Mouse (Mus musculus): ENCODE results near the gene Dpp6.

Gene Dpp6

DNA sequence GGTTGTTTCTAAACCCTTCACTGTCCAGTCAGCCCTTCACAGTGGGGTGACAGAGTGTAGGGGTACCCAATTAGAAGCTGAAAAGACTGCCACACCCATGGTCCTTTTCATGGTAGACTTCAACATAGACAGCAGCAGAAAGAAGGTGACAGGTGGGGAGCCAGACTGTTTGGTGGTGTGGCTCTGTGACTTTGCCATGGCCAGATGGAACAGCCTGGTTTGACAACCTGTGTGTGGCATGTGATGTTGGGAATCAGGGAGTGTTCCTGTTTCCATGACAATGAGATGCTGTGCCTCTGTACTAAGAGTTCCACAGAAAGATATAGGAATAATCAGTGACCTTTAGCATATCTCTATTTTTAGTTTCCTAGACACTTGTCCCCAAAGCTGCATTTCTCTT, 386.1 kb downstream of the Dpp6 start:
- no peak for DNase-seq (ENCODE audit: low spot score)

DNA sequence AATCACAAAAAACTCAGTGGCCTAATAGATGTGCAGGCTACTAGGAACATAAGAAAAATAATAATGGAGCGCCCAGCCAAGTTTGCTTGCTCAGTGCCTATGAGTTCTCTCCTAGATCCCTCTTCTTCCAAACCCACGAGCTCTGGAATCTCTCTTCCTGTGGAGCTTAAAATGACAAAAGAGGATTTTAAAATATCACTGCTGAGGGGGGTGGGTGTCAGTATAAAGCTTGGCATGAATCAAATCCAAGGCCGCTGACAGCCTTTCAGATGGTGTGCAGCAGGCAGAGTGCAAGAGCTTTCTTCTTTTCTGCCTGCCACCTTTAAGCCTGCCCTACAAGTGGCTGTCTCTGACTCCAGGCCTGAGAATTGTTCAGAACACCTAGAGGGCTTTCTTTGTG, 387.7 kb downstream of the Dpp6 start:
- DNase-seq (ENCODE audit: low spot score): no peak

DNA sequence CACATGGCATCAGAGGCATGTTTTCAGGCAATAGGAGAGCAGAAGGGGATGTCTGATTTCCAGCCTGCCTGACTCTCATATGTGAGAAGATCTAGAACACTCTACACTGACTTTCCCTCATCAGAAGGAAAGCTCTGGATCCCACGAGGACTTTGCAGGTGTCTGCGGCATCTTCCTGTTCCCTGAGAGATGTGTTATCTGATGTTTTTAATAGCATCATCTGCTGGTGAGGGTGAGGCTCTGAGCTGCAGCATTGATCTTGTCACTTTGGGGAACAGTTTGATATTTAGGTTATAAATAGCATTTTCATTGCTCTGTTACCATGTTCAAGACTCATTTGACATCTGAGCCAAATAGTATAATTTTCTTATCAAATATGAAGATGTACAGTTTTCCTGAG, 388.8 kb downstream of the Dpp6 start:
- DNase-seq (ENCODE audit: low spot score): no peak

DNA sequence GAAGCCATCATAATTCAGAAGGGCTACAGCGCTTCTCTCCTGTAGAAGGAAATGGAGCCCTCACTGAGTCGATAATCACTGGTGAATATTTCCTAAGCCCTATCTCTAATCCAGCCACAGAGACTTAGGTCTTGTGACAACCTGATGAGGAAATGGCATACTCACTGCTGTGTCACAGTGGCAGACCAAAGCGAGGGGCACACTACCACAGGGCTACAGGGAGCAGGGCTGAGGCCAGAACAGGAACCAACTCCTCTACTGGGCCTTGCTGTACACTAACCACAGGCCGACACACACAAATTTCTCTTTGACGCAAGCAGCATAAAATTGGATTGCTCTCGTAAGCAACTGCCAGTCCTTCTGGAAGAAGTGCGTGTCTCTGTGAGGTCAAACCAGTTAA, 389.2 kb downstream of the Dpp6 start:
- DNase-seq (ENCODE audit: low spot score): no peak

DNA sequence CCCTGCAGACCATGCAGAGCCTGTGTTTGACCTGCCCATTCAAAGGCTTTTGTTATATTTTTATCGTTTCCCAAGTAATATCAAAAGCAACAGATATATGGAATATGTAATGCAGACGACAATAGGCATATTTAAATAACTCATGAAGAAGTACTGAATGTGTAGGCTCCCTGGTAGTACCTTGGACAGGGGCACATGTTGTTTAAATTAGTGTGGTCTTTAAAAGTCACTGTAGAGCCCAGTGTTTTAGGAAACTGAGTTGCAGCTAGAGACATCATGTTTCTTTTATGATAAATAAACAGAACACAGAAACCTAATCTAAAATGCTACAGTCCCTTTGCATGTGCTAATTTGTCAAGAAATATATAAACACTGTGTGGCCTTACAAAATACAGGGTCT, 403.1 kb downstream of the Dpp6 start:
- DNase-seq (ENCODE audit: low spot score): no peak

DNA sequence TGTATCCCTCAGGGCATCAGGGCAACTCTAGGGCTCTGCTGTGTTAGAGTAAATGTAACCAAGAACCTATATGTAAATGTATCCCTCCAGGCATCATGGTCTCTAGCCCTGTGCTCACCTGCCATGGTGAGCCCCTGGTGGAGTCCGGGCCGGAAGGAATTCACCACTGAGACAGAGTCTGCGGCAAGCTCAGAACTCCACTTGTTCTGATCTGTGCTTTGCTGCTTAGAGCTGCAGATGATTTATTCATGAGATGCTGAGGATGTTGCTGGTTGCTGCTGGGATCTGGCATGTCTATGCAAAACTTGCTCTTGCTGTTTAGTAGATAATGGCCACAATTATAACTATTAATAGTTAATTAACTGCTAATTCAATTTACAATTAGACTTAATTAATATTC, 425.1 kb downstream of the Dpp6 start:
- DNase-seq (ENCODE audit: low spot score): no peak

DNA sequence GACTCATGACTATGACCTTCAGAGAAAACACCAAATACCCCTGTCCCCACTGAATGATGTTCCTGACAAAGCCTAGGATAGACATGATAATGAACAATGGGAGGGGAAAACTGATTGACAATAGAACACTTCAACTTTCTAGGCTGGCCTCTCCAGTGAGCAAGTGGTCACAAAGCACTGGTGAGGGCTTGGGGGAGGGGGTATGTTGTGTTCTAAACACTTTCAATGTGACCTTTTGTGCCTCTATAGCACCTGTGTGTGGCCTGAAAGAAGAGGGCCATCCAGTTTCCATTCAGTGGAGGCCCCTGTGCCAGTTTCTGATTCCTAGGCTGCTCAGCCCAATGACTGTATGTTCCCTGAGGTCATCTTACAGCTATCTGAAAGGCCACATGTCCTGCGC, 426.2 kb downstream of the Dpp6 start:
- DNase-seq (ENCODE audit: low spot score): no peak

DNA sequence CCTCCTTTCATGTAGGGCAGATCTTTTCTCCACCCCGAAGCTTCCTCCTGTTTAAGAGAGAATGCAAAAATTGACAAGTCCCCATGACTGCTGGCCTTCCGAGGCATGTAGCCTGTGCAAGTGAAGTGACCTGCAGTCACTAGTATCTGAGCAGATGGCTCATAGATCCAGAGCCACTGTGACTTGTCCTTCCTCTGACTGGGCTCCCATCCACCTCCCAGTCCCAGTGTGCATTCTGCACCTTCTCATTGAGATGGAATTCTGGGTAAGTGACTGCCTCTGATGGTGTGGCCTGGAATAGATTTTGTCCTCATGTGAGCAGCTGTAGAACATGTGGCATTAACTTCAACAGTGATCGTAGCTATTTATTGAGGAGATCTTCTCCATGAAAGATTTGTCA, 430.8 kb downstream of the Dpp6 start:
- no peak for DNase-seq (ENCODE audit: low spot score)

DNA sequence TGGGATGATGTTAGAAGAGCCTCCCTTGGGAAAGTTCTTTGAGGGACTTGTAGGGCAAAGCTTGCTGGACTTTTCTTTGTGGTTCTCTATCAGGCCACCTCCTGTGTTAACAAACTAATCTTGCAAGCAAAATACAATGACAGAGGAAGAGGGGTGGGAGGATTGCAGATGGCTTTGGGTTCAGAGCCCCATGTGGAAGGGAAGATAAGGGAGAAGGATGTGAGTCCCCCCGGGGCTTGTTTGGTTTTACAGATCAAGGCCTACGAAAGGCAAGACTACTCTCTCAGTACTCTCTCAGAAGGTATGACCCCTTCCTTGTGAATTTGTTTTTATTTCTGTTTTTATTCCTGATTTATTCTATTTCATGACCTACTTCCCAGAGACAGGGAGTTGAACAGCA, 431.7 kb downstream of the Dpp6 start:
- DNase-seq (ENCODE audit: low spot score): no peak

DNA sequence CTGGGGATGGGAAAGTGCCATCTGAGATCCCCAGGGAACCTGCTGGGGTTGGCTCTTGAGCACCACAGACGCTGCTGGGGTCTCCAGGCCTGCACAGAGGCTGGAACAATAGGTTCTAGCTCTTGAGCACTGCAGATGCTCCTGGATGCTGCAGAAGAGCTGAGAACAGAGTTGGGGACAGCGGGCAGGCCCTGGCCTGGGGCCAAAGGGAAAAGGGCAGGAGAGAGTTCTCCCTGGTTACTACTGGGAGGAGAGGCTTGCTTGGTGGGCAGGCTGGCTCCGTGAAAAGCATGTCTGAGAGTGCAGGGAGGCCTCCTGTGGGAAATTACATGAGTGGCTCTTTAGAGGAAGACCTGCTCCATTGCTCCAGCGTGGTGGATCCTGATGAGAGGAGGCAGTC, 432.9 kb downstream of the Dpp6 start:
- no peak for DNase-seq (ENCODE audit: low spot score)

DNA sequence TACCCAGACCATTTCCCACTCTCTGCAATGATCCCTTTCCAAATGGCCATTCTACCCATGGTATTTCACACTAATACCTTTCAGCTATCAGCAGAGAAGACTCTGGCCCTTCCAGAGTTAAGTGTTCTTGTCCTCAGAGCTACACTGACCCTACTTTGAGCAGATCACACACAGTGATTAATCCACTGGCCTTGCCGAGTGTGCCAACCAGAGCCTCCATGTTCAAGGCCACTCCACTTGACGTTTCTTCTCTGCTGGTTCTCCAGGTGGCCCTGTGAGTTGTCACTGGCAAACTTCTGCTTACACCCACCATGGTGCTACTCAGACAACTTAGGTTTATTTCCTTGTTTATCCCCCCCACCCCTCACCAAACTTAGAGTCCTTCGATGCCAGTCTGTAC, 433.9 kb downstream of the Dpp6 start:
- DNase-seq (ENCODE audit: low spot score): no peak

DNA sequence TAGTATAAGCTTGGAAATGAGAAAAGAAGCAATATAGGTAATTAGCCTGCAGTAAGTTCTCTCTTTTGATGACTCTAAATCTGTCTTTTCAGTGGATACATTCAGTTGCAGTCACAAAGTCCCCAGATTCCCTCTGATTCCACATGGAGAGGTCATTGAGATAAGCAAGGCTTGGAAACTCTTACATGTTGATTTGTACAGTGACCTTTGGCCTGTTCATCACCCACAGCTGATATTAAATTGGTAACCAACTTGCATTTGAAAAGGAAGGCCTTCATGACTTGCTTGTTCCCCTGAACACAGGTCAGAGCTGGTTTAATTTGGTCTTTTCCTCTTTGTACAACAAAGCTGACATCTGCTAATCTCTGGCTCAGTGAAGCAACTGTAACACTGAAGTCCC, 434.4 kb downstream of the Dpp6 start:
- DNase-seq (ENCODE audit: low spot score): no peak

DNA sequence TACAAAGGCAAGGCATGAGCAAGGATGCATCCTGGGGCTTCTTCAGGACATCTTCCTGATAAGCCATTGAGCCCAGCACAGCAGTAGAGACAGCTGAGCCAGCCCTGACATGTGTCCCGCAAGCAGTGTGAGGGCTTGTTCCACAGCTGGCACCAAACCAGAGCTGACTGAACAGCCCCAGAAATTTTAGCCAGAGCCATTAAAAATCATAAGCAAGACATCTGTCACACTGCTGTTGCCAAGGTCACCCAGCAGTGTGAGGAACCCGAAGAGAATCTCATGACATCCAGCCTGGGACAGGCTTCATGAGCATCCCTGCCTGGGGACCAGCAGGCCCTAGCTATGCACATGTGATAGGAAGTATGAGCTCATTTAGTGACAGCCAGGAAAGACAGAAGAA, 438.2 kb downstream of the Dpp6 start:
- no peak for DNase-seq (ENCODE audit: low spot score)

DNA sequence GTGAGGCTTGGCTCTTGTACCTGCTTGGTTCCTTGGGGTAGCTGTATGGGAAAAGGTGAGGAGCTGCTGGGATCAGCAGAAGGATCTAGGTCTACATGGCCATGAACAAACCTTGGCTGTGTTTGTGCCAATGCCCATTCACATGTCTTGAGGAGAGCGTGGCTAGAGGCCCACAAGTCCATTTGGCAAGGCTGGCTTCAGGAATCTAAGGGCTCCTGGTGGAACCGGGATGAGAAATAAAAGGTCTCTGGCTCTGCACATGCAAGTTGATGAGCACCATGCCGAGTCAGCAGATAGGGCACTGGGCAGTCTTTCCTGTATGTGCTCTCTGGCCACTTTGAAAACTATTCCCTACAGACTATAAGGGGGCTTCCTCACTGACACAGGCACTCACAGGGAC, 441.6 kb downstream of the Dpp6 start:
- no peak for DNase-seq (ENCODE audit: low spot score)

DNA sequence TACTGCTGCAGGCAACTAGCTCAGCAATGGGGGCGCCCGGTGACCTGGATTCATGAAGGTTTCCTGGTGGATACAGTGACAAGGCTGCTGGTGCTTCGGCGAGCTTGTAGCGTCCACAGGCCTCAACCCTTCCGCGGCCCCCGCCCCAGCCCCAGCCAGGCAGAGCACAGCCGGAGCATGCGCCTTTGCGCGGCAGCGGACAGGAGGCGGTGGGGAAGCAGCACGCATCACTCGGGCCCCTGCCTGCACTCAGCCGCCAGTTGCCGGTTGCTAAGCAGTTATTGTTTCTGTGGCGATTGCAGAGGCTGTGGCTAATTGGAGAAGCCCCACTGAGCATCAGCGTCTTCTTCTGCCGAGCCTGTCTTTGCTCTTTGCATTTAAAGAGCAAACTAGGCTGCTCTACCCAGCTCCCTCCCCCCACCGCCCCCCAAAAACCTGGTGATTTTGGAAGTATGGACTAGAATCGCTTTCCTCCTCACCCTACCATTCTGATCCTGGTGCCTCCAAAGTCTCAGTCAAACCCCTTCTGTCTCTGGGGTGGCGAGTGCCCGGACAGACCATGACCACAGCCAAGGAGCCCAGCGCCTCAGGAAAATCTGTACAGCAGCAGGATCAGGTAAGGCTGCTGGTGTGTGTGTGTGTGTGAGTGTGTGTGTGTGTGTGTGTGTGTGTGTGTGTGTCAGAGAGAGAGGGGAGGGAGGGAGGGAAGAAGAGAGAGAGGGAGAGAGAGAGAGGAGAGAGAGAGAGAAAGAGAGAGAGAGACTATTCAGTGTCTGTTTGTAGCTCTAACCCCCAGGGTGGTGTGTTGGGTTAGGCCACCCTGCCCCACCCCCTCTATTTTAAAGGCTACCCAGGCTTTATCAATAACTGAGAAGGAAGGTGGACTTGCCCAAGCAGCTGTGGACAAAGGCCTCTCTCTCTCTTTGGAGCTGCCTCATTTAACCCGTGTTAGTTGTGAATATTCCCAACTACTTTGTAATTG, 445.0 kb downstream of the Dpp6 start:
- peak; percentile 3 for DNase-seq (ENCODE audit: low spot score)

DNA sequence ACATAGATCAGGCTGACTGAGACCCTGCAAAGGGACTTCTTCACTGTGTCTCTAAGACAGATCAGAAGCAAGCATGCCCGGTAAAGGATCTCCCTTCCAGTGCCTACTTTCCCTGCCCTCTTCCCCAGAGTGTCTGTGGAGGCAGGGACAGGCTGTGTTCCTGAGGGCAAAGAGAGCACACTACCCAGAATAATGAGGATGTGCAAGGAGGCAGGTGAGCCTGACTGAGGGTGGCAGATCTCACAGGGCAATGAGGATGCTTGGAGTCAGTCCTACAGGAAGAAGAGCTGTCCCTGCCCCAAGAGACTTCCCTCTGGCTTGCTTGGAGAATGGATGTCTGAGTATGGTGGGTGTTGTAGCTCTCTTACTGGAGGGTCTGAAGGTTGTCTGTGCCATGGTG, 445.7 kb downstream of the Dpp6 start:
- no peak for DNase-seq (ENCODE audit: low spot score)

DNA sequence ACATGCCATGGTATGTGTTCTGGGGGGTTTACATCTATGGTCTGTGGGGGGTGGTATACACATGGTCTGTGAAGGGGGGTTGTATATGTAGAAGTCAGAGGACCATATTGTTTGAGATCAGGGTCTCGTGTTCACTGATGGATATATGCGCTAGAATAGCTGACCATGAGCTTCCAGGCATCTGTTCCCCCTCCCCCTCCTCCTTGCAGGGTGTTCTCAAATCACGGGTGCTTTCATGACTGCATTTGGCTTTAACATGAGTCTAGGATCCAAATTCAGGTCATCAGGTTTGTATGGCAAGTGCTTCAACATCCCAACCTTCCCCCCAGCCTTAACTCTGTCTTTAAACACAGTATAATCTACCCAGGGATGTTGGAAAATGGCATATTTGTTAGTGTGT, 448.3 kb downstream of the Dpp6 start:
- DNase-seq (ENCODE audit: low spot score): no peak

DNA sequence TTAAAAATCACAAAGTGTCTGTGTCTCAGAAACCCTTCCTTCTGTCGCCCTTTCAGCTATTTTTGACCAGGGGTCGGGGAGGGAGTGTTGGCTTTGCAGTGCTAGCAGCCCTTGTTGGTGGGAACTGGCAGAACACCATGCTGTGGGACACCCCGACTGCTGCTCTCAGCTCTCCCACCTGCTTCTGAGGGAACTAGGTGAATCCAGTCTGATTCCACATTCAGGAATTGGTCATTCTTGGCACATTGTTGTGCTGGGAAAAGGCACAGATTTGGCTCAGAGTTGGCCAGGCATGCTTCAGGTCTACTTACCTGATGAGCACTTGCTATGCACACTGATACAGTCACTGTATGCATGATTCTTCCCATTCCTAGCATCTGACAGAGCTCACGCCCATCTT, 454.3 kb downstream of the Dpp6 start:
- DNase-seq (ENCODE audit: low spot score): no peak

DNA sequence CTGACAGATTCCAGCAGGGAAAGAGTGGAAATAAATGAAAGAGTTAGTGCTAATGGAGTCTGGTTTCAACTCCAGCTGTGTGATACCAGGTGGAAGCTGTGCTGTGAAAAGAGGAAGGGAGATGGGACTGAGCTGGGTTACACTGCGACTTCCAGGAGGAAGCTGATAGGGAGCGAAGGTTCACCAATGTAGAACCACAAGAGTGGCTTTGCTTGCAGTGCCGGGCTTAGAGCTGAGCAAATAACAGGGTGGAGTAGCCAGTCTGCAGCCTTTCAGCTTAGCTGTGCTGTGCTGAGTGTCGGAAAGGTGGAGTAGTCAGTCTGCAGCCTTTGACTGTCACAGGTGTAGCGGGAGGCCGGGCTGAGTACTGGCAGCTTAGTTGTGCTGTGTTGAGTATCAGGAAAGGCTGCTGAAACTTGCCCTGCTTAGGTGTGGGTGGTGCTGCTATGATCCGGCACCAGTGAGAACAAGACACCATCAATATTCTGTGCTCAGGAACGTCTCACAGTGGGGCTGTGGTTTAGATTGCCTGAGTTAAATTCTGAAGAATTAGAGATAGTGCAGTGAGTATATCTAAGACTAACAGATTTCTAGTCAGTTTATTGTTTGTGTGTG, 457.9 kb downstream of the Dpp6 start:
- DNase-seq (ENCODE audit: low spot score): no peak

DNA sequence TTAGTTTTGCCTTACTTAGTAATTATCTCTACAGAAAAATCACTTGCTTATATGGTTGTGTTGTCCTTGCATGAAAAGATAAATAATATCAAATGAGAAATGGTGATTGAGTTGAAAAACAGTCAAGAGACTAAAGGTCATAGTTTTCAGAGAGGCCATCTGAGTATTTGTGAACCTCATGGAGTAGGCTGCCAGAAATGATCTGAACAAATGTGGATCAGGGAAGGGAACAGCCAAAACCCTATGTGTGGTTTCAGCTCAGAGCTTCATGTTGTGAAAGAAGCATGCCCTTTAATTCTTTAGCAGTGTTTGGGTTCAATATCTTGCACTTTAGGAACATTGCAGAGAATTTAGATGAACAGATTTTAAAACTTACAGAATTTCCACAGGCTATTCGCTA, 458.9 kb downstream of the Dpp6 start:
- DNase-seq (ENCODE audit: low spot score): no peak

DNA sequence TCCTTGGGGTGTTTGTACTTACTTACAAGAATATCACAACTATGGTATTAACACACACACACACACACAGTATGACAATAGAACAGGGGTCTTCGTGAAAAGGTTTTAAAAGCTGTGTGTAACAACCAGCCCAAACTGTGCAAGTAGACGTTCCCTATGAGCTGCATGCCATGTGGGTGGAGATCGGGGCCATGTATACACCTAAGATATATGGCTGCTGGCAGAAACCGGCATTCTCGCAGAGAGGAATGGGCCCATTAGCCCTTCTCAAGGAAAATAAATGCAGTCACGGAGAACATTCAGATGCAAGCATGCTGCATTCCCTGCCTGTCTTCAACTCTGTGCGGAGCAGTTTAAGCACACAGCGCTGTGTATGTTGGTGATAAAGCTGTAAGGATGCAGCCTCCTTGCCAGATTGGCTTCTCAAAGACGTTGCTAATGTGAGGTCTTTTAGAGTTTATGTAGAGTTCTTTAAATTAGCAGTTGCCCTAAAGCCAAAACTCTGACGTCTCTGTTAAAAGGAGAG, 461.2 kb downstream of the Dpp6 start:
- DNase-seq (ENCODE audit: low spot score): no peak

DNA sequence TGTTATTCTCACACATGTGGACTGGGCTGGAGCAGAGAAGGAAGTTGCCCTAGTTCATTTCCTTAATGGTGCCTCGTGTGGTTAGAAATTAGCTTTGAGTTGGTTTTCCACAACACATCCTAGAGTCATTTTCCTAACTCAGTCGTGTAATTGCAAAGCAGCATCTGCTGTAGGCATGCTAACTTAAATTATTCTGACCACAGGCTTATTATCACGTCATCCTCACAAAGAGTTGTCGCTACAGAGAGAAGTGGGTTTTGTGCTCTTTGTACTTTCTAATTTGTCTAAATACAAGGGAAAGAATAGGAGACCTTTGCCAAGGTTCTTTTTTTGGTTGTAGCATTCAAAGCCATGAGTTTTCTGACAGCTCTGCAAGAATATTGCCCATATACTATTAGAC, 469.9 kb downstream of the Dpp6 start:
- DNase-seq (ENCODE audit: low spot score): no peak

DNA sequence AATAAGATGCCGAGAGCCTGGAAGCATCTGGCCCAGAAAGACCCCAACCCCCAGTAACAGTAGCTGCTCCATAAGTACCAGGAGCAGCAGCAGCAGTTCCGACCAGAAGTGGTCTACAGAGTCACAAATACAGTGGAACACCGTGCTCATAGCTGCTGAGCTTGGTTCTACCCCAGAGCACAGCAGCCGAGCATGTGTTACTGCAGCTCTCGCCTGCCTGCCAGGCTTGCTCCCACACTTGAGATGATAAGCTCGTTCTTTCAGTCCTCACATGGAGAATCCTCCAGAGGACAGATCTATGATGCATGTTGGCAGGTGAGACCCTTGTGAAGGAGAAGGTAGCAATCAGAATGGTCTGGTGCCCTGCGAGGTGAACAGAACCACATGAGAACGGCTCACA, 474.4 kb downstream of the Dpp6 start:
- no peak for DNase-seq (ENCODE audit: low spot score)

DNA sequence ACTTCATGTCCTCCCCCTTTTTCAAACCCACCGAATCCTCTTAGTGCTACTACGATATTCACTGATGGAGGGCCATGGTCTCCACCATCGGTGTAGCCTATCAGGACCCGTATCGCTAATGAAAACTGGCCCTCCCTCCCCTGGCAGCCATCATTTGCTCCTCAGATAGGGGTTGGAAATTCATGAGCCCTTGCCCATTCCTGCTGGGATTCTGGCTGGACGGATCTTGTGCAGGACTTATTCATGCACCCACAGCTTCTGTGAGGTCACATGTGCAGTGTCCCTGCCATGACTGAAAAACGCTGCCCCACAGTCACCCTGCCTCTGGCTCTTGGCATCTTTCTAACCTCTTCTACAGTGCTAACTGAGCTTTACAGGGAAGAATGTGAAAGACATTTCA, 475.2 kb downstream of the Dpp6 start:
- no peak for DNase-seq (ENCODE audit: low spot score)

All from yolk sac, embryonic 10.5 days (tissue).